Mouse (Mus musculus): ENCODE measurements at regions not wholly inside any gene's neighbourhood (a gene's known extent, or its start where the extent isn't known, plus 50 kb on each side); places are given as distances from the start of the nearest gene placed in this dataset.

DNA sequence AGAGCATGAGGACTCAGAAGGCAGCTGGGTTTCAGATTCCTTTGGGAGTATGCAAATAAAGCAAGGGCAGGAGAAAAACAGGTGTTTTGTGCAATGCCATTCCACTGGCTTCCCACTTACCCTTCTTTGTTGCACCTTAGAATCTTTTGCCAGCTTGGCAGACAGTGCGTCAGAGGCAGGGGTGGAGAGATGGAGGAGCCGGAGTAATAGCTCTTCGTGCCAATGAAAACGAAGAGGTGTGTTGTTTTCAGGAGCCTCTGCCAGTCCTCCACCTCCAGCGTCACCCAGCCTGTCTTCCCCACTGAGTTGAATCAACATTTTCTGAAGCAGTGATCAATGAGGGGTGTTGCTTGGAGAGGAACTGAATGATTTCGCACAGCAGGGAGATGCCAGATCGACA is 1501.3 kb upstream of the Got2 start:
- Histone ChIP-seq H3K27ac (no peak overlapping the region), H3K9me3 (no peaks in the 10 kb centered on the region), H3K4me2 (replicated peaks) (no peak overlapping the region), H3K4me1 (peaks cover 5% of the 10 kb centered on the region; the same call in 1 of the 2 replicates), H3K4me3 (no peak overlapping the region), H3K27me3 (replicated peaks) (no peaks in the 10 kb centered on the region), H3K9ac (no peak overlapping the region), H3K36me3 (no peaks in the 10 kb centered on the region)
- WGBS = 6% methylated on average over 7 of the region's 7 CpGs
- ATAC-seq (ENCODE audit: low FRiP score, low read depth) = no peak

DNA sequence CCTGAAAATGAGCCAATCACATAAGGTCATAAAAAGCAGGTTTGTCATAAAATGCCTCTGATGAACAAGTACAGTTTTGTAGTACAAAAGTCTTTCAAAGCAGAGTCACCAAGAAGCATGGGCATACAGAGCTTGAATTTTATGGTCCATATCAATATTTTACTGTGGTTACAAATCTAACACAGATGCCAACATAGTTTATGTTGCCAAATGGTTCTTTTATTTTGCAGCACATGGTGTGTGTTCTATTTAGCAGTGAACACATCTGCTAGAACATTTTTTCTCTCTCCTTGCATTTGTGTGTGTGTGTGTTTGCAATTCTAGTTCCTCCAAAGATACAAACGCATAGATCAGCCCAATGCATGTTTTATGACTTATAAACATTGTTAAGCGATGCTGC is 1500.8 kb upstream of the Got2 start:
- no peak for ATAC-seq (ENCODE audit: low FRiP score, low read depth)
- H3K4me1 ChIP-seq = peaks cover 5% of the 10 kb centered on the region; the same call in 1 of the 2 replicates
- WGBS = 22% methylated on average over 2 of the region's 2 CpGs
- H3K27me3 ChIP-seq (replicated peaks) = no peaks in the 10 kb centered on the region
- no peaks in the 10 kb centered on the region for H3K36me3 ChIP-seq
- no peak overlapping the region for H3K27ac ChIP-seq
- H3K9me3 ChIP-seq = no peaks in the 10 kb centered on the region
- no peak overlapping the region for H3K4me2 ChIP-seq (replicated peaks)
- no peak overlapping the region for H3K4me3 ChIP-seq
- no peak overlapping the region for H3K9ac ChIP-seq

DNA sequence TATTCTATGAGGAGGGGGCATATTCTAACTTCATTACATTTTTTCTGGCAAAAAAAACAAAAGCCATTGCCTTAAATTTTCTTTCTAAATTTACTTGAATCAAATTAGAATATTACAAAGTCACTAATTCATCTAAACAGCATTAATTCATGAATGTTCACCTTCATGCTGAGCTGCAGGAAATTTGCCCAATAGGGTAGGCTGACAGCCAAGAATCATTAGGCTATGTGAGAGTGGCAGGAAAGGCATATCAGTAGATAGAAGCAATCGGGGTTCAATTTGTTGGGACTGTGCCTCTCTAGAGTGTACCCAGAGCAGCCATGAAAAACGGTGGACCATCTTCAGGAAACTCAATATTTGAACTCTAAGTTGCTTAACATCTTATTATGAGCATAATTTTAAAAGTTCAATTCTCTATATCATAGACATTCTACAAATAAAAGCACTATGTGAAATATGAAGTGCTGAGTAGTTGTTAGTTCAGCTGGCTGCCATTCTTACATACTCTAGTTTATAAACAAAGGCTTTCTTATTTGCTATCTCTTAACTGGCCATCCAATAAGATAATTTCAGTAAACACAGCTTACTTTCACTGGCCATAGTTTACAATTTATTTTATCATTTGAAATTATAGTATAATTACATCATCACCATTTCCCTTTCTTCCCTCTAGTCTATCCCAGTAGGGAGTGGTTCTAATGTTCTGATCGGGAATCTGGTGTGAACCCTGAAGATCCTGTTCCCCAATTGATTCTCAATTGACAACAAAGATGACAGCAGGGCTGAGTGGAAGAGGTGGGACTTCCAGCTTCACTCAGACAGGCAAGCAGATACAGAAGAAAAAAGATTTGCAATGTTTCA is 1486.8 kb upstream of the Got2 start:
- Histone ChIP-seq H3K4me3 (no peak overlapping the region), H3K27ac (no peak overlapping the region), H3K4me2 (replicated peaks) (no peak overlapping the region), H3K9ac (no peak overlapping the region), H3K9me3 (no peaks in the 10 kb centered on the region), H3K27me3 (replicated peaks) (no peaks in the 10 kb centered on the region), H3K36me3 (no peaks in the 10 kb centered on the region), H3K4me1 (no peaks in the 10 kb centered on the region)
- 87% methylated on average over 3 of the region's 3 CpGs for WGBS
- no peak for ATAC-seq (ENCODE audit: low FRiP score, low read depth)

DNA sequence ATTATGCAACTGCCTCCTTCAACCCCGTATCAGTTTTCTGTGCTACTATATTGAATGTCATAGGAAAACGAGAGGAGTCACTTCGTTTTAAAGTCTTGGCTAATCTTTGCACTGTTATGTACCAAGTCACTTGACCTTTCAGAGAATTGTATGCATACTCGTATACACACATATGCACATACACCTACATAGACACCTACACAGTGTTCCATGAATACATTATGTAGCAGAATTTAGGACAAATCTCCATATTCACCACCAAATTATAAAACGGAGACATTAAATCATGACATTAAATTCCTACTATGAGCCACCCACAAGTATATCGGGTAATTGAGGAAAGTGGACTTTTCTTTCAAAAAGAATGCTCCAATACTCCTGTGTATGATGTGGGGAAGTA is 1458.3 kb upstream of the Got2 start:
- H3K4me1 ChIP-seq = no peaks in the 10 kb centered on the region
- H3K27me3 ChIP-seq (replicated peaks) = no peaks in the 10 kb centered on the region
- no peaks in the 10 kb centered on the region for H3K36me3 ChIP-seq
- no peaks in the 10 kb centered on the region for H3K9me3 ChIP-seq
- H3K4me3 ChIP-seq = no peak overlapping the region
- H3K9ac ChIP-seq = no peak overlapping the region
- no peak for ATAC-seq (ENCODE audit: low FRiP score, low read depth)
- H3K27ac ChIP-seq = no peak overlapping the region
- H3K4me2 ChIP-seq (replicated peaks) = no peak overlapping the region
- 91% methylated on average over 6 of the region's 6 CpGs for WGBS

DNA sequence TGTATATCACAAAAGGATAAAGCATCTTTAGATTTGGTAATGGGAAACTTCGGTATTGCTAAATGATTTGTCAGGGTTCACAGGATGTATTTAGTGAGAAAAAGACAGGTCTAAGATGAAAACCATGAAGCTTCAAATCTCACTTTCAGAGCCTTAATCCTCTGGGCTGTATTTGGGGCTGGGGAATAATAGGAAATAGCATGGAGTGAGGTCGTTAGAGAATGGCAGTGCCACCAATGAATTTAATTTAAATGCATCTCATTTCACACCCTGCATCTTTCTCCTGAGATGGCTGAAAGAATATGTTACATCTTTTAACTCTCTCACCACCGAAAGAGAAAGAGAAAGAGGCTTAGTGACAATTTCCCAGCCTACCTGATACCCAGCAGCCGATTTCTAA is 1427.2 kb upstream of the Got2 start:
- H3K9me3 ChIP-seq = no peaks in the 10 kb centered on the region
- no peaks in the 10 kb centered on the region for H3K36me3 ChIP-seq
- no peaks in the 10 kb centered on the region for H3K4me1 ChIP-seq
- 65% methylated on average over 4 of the region's 4 CpGs for WGBS
- no peaks in the 10 kb centered on the region for H3K27me3 ChIP-seq (replicated peaks)
- H3K4me2 ChIP-seq (replicated peaks) = no peak overlapping the region
- no peak for ATAC-seq (ENCODE audit: low FRiP score, low read depth)
- H3K27ac ChIP-seq = no peak overlapping the region
- no peak overlapping the region for H3K4me3 ChIP-seq
- no peak overlapping the region for H3K9ac ChIP-seq

DNA sequence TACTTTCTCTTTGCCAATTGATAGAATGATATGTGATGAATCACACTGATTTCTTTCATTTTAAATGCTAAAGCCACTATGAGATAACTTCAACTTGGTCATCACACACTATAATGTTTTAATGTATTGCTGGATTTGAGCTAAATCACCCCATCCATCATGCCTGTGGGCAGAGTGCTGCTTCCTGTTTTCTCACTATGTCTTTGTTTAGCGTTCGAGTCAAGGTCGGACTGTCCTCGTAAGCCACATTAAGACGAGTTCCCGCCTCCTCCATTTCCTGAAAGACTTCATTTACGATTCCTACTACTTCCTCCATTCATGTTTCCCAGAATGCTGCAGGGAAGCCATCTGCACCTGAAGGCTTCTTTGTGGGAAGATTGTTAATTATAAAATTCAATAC is 1420.0 kb upstream of the Got2 start:
- Histone ChIP-seq H3K4me2 (replicated peaks) (no peak overlapping the region), H3K36me3 (no peaks in the 10 kb centered on the region), H3K9ac (no peak overlapping the region), H3K9me3 (no peaks in the 10 kb centered on the region), H3K27me3 (replicated peaks) (no peaks in the 10 kb centered on the region), H3K27ac (no peak overlapping the region), H3K4me3 (no peak overlapping the region), H3K4me1 (no peaks in the 10 kb centered on the region)
- 70% methylated on average over 7 of the region's 7 CpGs for WGBS
- no peak for ATAC-seq (ENCODE audit: low FRiP score, low read depth)

DNA sequence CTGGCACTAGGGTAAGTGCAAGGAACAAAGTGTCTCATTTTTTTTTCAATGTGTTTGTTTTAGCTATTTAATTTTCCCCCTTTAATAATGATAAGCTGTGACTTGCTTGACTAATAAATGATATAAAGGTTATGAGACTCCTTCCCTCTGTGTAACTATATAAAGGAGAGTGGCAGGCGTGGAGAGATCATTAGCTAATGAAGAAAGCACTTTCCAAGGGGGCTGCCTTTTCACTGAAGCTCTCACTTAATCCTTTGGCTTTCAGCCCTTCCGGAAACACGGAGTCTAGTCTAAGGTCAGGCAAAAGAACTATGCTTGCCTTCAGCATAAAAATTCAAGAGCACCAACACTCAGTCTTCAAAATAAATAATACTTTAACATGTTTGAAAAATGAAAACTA is 1382.2 kb upstream of the Got2 start:
- no peaks in the 10 kb centered on the region for H3K27me3 ChIP-seq (replicated peaks)
- H3K4me2 ChIP-seq (replicated peaks) = no peak overlapping the region
- ATAC-seq (ENCODE audit: low FRiP score, low read depth) = no peak
- H3K27ac ChIP-seq = no peak overlapping the region
- no peak overlapping the region for H3K4me3 ChIP-seq
- no peaks in the 10 kb centered on the region for H3K36me3 ChIP-seq
- 35% methylated on average over 3 of the region's 3 CpGs for WGBS
- H3K4me1 ChIP-seq = no peaks in the 10 kb centered on the region
- no peak overlapping the region for H3K9ac ChIP-seq
- no peaks in the 10 kb centered on the region for H3K9me3 ChIP-seq

DNA sequence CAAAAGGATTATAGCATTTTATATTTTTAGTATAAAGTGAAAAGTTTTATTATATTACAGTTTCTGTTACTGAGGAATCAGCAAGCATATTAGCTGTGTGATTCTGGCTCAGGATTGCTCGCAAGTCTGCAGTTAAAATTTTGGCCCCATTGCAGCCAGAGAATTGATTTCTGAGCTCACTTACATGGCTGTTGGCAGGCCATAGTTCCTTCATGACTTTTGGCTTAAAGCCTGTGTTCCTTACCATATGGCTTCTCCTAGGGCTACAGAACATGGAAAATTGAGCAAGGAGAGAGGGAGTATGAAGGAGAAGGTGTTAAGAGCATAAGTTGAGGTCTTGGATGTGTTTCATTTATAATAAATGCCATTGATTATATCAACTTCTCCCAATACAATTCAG is 1372.6 kb upstream of the Got2 start:
- H3K27ac ChIP-seq = no peak overlapping the region
- H3K9me3 ChIP-seq = no peaks in the 10 kb centered on the region
- H3K36me3 ChIP-seq = no peaks in the 10 kb centered on the region
- WGBS = 100% methylated on average over 1 of the region's 1 CpGs
- H3K27me3 ChIP-seq (replicated peaks) = no peaks in the 10 kb centered on the region
- no peaks in the 10 kb centered on the region for H3K4me1 ChIP-seq
- no peak overlapping the region for H3K4me2 ChIP-seq (replicated peaks)
- no peak overlapping the region for H3K9ac ChIP-seq
- ATAC-seq (ENCODE audit: low FRiP score, low read depth) = no peak
- no peak overlapping the region for H3K4me3 ChIP-seq

DNA sequence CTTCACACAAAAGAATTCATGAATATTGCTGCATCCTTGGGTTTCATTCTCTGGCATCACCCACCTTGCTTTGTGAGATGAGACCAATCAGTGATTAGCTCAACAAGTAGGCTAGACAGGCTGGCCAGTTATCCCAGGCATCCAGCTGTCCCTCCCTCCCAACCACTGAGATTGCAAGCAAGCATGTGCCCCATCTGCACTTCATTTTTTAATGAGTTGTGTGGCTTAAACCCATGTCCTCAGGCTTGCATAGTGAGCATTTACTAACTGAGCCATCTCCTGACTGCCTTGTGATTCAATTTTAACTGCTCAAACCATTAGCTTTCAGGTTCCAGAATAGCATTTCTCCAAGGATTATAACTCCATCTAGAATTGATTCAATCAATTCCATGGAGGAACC is 1365.8 kb upstream of the Got2 start:
- Histone ChIP-seq H3K9ac (no peak overlapping the region), H3K9me3 (no peaks in the 10 kb centered on the region), H3K27ac (no peak overlapping the region), H3K4me1 (no peaks in the 10 kb centered on the region), H3K4me3 (no peak overlapping the region), H3K36me3 (no peaks in the 10 kb centered on the region), H3K4me2 (replicated peaks) (no peak overlapping the region), H3K27me3 (replicated peaks) (no peaks in the 10 kb centered on the region)
- ATAC-seq (ENCODE audit: low FRiP score, low read depth) = no peak

DNA sequence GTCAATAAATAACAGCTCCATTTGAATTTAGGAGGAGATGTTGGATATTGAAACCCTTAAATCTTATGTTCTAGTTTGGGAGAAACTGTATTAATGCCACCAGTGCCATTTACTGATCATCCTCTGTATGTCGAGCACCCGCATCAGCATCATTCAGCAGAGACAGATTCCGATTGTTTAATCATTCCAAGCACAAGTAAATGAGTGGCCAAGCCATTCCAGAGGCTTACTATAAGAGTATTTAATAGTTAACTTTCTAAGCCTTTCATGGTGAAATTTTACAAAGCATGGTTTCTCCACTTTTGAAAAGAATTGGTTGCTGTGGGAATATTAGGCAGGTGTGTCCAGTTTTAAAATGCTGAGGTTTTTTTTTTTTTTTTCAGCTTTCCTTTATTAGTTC is 1363.9 kb upstream of the Got2 start:
- WGBS = 89% methylated on average over 3 of the region's 3 CpGs
- Histone ChIP-seq H3K9me3 (no peaks in the 10 kb centered on the region), H3K9ac (no peak overlapping the region)

DNA sequence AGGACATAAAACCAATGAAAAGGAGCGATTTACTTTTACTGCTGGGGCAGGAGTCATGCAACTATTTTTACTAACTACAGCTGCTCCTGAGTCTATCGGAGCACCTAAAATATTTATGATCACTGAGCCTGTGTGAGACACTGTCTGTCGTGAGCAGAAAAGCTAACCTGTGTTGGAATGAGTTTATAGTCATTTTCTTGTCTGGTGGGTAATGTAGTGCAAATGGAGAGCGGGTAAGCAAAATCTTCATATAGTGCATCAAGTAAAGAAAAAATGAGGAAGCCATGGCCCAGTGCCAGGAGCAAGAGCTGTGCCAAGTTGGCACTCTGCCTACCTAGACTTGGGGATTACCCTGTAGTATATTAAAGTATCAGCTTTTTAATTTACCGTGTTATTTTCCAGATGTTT is 1363.1 kb upstream of the Got2 start:
- Histone ChIP-seq H3K4me1 (no peaks in the 10 kb centered on the region), H3K27ac (no peak overlapping the region), H3K27me3 (replicated peaks) (no peaks in the 10 kb centered on the region), H3K36me3 (no peaks in the 10 kb centered on the region), H3K9ac (no peak overlapping the region), H3K9me3 (no peaks in the 10 kb centered on the region), H3K4me2 (replicated peaks) (no peak overlapping the region), H3K4me3 (no peak overlapping the region)
- ATAC-seq (ENCODE audit: low FRiP score, low read depth) = no peak
- 49% methylated on average over 5 of the region's 5 CpGs for WGBS

More for the DNA sequence above, 1363.9 kb upstream of the Got2 start:
- Histone ChIP-seq H3K4me1 (no peaks in the 10 kb centered on the region), H3K27me3 (replicated peaks) (no peaks in the 10 kb centered on the region), H3K36me3 (no peaks in the 10 kb centered on the region), H3K4me2 (replicated peaks) (no peak overlapping the region), H3K27ac (no peak overlapping the region), H3K4me3 (no peak overlapping the region)
- ATAC-seq (ENCODE audit: low FRiP score, low read depth) = no peak

DNA sequence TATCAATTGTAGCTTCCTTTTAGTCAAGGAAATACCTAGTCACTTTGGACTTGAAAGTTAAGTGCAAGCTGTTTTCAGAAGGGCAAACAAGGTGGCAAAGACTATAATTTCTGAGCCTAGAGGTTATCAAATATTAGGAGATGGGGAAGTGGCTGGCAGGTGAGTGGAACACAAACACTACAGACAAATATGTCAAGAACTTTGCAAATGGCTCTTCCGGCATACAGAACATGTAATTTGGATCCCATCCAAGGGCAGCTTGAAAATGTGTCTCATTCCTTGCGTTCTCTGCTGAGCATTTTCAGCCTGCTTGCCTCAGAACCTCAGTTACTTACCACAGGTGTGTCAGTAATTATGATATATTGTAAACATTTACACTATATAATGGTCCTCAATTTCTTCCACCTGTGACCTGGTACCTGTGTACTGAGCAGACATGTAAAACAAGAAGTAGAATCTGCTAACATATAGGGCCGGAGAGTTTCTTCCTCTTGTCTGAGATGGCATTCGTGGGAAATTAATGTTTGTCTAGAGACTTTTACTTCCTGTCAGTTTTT is 1346.3 kb upstream of the Got2 start:
- Histone ChIP-seq H3K27ac (no peak overlapping the region), H3K27me3 (replicated peaks) (no peaks in the 10 kb centered on the region), H3K36me3 (no peaks in the 10 kb centered on the region), H3K9ac (no peak overlapping the region), H3K4me3 (no peak overlapping the region), H3K9me3 (no peaks in the 10 kb centered on the region), H3K4me1 (no peaks in the 10 kb centered on the region), H3K4me2 (replicated peaks) (no peak overlapping the region)
- WGBS = 89% methylated on average over 4 of the region's 4 CpGs
- ATAC-seq (ENCODE audit: low FRiP score, low read depth) = no peak
